Mouse (Mus musculus) layer of hippocampus, postnatal 10 days (tissue): ENCODE results near the gene Gm10300. TPM values are rescaled to one million over a fixed set of nuclear protein-coding genes. Genes with fewer than 3 reads are reported as not detected.
A peak's percentile ranks its signal among the peaks of the same experiment; 100 is the strongest.

Experiments used
- DNase-seq, 2 experiments: peaks; one replicate each; pipeline ENCODE4 v3.0.0; 2021; ENCODE audit warnings: low spot score in 2 of 2
- total RNA-seq, 2 experiments: library from RNA; stranded (reverse); gene quantifications; 2 replicates each; pipeline ENCODE4 v1.2.3; 2021

The Gm10300 gene
- total RNA-seq, 2 experiments from 2014 or later = not detected

DNA sequence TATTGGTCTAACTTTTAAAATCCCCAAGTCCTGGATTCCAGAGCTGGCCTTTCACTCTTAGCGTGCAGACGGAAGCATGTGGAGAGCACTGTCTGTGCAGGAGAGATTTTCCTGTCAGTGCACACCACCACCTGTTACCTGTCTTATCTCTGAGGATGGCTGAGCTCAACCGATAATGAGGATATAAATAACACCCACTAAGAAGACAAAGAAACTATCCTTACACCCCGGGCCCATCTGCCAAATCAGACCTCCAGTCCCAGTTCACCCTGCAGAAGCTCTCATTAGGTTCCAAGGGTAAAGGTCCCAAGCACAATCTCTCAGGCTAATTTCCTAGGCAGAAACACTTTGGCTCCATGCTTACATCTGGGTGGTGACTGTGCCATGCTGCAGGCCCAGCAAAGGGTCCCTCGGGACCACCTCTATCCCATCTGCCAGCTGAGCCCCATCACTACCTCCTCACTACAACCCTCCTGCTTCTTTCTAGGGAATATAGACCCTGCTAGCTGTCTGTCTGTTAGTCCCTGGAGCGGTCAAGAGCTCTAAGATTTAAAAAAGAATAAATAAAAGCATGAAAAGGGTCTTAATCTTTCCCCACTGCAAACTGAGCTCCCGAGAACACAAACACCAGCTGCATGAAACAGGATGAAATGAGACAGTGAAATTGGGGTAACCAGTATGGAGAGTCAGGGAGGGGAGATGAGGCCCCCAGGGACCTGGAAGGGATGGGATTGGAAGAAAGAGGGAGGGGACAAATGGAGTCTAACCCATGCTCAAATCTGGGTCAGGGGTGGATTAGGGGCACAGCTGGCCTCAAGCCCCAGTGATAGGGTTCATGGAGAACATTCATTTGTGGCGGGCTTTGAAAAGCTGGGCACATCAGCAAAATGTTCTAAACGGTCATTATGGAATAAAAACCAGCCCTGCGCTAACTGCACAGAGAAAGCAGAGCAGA is 22.9 kb upstream of the Gm10300 start:
- no peak for DNase-seq

DNA sequence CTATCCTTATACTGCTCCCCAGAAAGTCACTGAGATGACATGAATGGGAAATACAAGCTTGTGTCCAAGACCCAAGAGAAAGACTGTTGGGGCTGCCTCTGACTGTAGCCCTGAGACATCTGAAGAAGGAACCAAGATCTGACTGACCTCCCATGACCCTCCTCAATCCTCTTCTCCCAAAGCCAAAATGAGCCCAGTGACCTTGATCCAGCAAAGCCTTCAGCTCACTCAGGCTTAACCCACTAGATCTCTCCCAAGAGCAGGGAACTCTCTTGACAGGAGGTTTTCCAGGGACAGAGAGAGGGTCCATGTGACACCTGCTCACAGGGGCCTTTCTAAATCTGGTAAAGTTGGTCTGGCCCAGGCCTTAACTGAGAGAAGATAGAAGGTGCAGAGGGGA is 17.2 kb upstream of the Gm10300 start:
- DNase-seq = no peak

DNA sequence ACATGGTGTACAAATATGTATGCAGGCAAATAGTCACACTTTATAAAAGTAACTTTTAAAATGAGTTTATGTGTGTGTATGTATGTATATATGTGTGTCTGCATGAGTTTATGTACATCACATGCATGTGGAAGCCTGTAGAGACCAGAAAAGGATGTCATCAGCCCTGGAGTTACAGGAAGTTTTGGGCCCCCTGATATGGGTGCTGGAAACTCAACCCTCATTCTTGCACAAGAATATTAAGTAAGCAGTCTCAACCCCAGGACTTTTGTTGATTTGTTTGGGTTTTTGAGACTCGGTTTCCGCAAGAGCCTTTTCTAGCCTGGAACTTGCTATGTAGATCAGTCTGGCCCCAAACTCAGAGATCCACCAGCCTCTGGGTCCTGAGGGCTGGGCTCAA is 15.0 kb upstream of the Gm10300 start:
- no peak for DNase-seq

DNA sequence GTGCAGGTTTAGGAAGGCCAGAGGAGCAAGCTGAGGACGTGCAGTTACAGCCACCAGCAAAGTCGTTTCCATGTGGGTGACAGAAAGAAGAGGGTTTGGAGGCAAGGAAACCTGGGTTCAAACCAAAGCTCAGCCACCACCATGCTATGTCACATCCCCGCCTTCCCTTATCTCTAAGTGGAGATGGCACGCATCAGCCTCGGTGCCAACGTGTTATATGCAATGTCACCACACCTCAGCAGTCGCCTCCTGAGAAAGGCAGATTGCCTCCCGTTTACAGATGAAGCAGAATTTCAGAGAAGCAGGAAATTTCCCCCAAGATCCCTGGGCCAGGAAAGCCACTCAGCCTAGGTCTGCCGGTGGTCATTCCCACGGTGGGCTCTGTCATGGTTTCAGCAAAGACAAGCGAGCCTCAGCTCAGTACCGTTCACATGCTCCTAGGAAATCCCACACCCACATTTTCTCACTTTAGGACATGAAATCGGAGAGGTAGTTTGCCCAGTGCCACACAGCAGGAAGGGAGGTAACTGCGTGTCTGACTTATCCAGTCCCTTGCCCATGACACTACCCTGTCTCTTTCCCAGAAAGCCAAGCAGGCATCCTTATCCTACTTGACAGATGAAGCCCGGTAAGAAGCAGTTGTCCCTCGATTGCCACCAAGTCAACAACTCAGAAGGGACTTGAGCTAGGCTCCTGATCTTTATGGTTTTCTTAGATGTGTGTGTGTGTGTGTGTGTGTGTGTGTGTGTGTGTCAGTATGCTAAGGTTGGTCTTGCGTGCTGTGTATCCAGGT is 14.3 kb upstream of the Gm10300 start:
- DNase-seq = no peak

DNA sequence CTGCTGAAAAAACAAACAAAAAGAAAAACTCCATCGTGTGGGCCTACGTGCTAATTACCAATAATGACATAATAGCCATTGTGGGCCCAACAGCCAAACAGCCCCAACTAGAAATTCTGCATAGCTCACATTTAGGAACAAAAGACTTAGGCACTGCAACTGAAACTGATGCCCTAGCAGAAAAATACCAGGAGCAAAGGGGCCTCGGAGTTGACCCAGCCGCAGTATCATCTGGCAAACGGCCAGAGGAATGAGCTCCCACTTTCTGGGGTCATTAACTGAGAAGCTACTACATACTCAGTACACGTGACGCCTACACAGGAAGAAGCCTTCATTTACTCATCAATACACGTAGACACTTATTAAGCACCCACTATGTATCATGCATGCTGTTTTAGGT is 12.2 kb upstream of the Gm10300 start:
- DNase-seq = no peak

DNA sequence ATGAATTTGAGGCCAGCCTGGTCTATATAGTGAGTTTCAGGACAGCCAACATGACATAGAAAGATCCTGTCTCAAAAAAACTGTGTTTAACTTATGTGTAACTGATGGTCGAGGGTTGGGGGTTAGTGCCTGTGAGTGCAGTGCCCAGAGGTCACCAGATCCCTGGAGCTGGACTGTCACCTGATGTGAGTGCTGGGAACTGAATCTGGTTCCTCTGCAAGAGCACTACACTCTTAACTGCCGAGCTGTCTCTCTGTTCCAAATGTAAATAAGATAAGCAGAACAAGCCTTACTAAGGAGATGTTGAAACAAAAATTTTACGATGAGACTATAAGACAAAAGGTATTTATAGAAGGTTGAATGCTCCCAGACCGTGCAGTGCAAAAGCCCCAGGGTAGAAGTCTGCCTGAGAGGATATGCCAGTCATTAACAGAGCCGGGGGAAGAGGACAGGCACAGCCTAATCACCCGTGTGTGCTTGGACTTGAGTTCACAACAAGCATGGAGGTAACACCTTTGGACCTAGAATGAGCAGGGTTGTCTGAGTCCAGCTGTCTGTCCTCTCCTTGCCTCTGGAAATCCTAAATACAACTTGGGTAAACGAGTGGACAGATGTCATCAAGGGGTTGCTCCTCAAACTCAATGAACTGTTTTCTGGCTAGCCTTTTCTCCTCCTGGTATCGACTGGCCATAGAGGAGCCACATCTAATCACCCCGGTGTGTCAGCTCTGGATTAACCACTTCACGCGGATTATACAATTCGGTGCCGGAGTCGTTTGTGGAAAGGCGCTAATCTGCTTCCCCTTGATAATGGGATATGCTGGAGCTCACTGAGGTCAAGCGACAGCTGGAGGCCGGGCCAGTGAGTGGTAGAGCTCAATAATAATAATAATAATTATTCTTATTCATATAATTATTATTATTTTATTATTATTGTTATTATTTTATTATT is 11.3 kb upstream of the Gm10300 start:
- no peak for DNase-seq

DNA sequence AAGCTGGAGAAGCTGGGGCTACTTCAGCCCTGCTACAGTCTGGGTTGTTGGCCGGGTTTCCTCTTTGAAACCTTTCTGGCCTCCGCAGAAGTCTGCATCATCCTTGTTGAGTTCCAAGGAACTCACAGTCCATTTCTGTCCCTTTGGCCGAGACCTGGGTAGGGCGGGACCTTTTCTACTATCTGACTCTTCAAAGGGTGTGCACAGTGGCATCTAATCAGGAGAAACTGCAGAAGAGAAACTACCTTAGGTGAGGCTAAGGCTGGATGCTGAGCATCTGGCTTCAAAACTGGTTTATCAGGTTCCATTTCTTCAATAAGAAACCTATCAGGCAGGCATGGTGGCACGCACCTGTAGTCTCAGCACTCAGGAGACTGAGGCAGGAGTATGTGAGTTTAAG is 9.9 kb upstream of the Gm10300 start:
- no peak for DNase-seq

DNA sequence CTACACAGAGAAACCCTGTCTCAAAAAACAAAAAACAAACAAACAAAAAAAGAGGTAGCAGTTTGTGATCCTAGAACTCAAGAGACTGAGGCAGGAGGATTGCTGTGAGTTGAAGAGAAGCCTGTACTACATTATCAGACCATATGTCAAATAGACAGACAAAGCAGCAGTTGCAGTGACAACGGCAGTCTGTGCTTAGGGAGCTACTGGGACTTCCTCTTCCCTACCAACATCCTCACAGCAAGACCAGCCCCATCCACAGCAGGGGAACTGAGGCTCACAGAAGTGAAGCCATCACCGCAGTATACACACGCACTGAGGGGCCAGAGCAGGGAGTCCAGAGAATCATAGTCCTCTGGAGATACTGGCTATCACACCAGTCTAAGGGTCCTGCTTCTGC is 8.9 kb upstream of the Gm10300 start:
- DNase-seq = no peak

DNA sequence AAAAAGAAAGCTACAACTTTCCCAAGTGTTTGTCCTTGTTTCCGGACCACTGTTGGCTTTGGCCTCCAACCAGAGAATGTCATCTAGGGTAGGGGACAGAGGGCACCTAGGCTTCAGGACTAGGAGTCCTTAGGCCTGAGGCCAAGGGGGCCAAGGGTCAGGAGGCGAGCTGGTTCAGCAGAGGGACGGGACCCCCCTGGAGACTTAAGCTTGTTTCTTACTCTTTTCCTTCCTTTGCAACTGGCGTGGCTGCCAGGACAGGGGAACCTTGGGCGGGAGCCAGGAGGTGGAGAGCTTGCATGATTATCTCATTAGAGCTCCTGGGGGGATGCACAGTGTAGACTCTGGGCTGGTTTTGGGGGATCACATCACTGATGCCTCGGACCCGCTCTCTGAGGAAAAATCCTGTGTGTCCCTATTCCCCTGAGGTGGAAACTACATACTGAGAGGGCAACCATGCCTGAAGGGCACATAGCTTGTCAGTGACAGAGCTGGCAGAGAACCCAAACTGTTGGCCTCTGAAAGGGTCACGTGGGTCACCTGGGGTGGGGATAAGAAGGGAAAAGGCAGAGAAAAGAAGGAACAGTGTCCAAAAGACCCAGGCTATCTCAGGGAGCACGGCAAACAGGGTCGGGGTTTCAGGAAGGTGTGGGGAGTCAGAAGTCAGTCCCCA is 8.3 kb upstream of the Gm10300 start:
- peak in 1 of 2 experiments; percentile 12 for DNase-seq

DNA sequence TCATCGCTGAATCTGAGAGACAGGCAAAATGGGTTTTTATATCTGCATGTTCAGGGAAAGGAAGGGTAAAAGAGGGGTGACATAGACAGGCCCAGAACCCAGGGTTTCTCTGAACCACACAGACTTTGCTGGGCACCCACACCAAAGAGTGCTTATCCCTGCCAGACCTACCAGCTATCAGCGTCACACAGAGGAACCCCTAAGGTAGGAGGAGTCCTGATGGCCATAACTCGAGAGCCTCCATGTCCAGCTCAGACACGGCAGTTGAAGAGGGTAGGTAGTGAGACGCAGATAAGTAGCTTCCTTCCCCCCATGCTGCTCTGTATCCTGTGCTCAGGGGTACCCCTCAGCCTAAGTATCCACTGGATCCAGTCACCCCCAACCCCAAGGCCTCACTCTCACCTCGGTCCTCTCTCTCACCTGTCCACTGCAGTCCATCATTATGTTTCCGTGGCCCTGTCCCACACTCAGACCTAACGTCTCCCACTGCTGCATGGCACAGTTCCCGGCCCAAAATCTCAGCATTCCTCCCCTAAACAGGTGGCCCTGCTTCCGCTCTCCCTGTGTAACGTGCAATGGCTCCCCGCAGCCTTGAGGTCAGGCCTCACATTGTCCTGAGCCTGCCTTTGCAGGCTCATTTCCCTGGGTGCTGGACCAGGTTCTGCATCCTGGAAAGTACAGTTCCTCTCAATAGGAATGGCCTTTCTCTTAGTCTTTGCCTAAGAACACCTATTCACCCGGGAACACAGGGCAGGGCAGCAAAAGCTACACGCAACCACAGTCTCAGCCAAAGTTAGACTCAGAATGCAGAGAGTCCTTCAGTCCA is 7.2 kb upstream of the Gm10300 start:
- no peak for DNase-seq

DNA sequence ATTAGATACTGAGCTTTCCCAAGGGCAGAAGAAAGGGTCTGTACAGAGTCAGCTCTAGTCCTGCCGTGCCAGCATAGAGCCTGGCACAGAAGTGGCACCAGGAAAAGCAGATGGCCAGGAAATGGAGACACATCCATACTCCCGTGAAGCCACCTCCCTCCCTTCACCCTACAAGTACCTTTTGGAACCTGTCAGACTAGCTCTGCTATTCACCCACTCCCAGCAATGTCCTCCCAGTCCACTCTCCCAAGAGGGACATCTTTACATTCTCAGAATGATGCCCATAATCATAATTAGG is 6.6 kb upstream of the Gm10300 start:
- DNase-seq = no peak

DNA sequence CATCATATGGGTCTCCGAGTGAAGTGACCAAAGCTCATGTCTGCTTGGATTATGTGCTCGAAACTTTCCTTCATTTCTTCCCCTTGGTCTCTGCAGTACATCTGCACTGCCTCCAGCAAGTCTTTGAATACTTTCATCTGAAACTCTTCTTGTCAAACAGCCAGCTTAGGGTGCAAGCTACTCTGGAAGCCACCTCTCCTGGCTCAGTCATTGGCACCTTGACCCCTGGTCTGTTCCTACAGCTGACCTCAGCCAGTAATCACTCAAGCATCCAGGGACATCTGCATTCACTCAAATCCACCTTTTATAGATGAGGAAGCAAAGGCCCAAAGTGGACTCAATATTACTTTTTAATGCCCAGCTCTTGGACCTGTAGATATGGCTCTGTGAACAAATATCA is 2.8 kb upstream of the Gm10300 start:
- no peak for DNase-seq

DNA sequence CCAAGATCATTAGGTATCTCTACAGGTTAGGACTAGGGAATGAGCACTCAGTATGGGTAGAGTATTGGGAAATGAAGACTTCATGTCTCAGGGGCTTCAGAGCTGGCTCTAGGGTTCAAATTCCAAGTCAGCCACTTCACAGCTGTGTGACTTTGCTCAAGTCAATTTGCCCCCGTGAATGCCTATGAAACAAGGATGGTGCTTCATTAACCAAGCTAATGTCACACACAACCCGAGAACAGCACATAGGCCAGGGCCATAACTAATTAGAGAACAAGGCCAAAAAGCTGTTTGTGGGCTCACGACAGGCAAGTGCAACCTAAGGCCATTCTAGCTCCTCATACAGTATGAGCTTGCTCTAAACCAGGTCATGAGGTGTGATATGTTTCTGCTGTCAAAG is 2.3 kb upstream of the Gm10300 start:
- DNase-seq = no peak

DNA sequence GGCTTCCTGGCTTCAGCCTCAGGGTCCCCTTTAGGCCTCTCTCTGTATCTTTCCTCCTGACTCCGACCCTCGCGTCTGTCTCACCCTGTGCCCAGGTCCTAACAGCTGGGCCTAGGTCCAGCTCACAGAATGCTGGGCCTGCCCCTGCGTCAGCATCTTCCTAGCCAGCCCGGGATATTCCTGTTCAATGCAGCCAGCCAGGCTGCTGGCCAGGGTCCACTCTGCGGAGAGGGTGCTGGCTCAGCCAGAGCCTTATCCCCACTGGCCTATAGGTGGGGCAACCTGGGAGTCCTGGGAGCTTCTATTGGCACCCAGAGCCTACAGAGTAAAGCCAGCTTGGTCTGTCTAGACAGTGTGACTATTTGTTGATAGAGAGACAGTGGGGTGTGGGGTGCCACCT is 1.6 kb upstream of the Gm10300 start:
- no peak for DNase-seq

DNA sequence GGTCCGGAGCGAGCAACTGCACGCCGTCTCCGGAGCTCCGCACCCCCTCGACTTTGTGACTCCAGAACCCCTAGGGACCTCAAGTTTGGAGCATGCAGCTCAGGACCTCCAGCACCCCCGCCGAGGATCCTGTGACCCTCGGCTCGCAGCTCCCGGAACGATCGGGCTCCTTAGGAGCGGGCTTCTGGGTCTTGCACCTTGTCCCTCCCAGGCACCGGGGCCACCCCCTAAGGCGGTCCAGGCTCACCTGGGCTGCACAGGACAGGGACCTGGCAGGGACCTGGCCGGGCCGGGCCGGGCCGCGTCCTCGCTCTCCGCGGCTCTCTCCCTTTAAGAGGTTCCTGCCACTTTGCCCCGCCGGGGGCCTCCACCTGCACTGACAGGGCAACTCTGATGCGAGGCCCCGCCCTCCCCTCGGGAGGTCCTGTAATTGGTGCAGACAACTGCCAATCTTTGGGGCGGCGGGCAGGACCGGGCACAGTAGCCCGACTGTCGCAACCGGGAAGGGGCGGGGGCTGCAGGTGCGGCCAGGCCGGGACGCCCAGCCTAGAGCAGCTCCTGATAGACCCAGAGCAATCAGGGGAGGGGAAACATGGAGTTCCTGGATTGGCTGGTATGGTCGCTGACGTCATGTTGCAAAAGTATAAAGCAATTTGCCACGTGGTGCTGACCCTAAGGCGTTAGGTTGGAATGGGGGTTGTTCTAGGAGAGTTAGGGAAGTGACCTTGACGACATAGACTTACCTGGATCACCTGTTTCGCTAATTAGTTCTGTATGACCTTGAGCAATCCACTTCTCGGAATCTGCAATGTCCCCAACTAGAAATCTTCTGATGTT is 654 bp downstream of the Gm10300 start, which contains the start of gene Epb41:
Gene Epb41, minus strand, starts transcription at position 389 of the 837 bp plus-strand sequence.
- peak; percentile 93 to 94 for DNase-seq

DNA sequence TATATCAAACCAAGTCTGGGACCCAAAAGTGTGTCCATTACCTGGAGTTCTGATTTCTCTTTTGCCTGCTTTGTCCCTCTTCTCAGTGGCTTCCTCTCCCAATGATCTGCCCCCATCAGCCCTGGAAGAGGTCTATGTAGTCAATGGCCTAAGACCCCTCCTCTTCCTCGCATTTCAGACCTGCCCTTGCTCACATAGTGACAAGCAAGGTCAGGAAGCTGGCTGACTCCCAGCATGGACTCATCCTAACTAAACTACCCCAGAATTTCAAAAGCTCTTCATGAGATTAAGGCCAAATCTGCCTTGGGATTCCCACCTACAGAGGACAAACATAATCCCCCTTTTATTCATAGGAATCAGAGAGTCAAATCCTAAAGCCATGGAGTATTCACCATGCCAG is 1.3 kb downstream of the Gm10300 start:
- no peak for DNase-seq

DNA sequence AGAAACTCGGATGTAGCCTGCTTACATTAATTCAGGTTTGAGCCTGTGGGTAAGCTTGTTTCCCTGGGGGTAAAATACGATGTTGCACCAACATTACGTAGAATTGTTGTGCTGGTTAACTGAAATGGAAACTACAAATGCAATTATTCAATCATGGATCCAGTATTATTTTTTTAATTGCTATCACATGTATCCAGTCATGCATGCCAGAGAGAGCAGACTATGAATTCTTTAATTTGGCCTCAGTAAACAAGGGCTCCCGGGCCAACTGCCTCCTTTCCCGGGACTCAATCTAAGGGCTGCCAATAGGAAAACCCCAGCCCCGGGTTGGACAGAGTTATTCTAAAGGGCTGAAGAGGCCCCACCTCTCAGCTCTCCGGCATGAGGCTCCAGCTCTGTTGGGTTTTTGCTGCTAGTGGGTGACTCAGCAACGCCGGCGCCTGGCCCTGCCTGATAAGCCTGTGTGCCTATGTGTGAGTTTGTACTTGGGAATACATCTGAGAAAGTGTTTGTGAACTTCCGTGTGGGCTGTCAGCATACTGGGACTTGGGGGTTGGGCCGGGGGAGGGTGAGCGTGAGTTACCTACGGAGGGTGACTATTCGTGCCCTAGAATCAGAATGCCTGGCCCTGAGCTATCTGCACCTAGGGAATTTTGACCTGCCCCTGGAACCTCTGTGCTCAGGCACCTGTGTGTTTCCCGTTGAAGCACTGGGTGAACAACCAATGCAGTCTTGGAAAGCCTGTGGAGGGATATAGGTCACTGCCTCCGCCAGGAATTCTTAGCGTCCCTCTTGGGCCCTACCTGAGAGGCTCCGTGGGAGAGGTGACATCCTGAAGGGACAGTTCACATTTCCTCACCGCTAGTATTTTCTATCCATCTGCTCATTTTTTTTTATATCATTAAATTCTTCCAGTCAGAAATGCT is 2.2 kb downstream of the Gm10300 start:
- DNase-seq = no peak

DNA sequence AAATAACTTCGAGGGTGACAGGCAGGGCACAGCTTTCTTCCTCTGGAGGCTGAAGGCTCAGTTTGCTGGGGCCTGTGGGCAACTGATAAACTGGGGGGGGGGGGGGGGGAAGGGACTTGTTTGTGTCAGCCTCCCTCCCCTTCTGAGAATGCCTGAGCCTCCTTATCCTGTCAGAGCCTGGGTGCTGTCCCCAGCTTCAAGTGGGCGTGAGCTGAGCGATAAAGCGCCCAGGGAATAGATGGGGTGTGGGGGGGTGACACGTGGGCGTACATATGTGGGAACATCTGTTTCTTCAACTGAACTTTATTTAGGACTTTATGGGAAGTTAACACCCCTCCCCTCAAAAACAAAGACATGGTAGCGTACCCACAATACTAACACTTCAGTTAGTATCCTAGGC is 2.9 kb downstream of the Gm10300 start:
- no peak for DNase-seq
